Mouse (Mus musculus): ENCODE measurements around the gene Arhgap5. TPM values are rescaled to one million over a fixed set of nuclear protein-coding genes. Genes with fewer than 3 reads are reported as not detected.

Arhgap5 gene
- total RNA-seq, 1 experiment = 65.5 TPM

DNA sequence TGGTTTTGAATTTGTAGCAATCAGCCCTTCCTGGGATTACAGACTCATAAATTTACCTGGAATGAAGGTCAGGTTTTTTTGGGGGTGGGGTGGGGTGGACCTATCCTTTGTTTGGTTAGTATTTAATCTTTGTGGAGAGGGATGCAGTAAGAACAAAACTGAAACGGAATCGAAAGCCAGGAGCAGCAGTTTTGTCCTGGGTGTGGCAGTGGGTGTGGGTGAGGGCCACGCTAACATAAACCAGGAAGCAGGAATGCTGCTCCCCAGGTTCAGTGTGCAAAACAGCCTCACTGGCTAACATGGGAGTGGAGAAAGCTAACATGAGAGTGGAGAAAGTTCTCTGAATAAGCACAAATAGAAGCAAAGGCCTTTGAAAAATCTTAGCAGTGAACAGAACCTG, 6.6 kb upstream of the Arhgap5 start:
- no peaks in the 10 kb centered on the region for H3K9me3 ChIP-seq (ENCODE audit: control insufficient read depth, insufficient read depth, low read depth, low read length)
- H3K27ac ChIP-seq (ENCODE audit: insufficient read depth, low read depth, low read length, poor library complexity, severe bottlenecking) = no peak overlapping the region
- H3K36me3 ChIP-seq (ENCODE audit: control insufficient read depth, insufficient read depth, low read length, poor library complexity, severe bottlenecking) = no peaks in the 10 kb centered on the region
- H3K4me3 ChIP-seq (ENCODE audit: insufficient read depth in 1 of 2, low read depth in 1 of 2, low read length in 2 of 2, poor library complexity in 1 of 2, severe bottlenecking in 1 of 2) = no peak overlapping the region
- H3K9ac ChIP-seq (ENCODE audit: insufficient read depth, low read depth, low read length, poor library complexity, severe bottlenecking) = no peak overlapping the region
- no peak for DNase-seq (ENCODE audit: low read depth, low spot score)
- H3K4me1 ChIP-seq (ENCODE audit: control insufficient read depth in 2 of 2, insufficient read depth in 2 of 2, low read length in 2 of 2, poor library complexity in 1 of 2) = peaks cover 3 to 6% of the 10 kb centered on the region in 2 experiments; a peak in 1 of 4 replicates
- TF ChIP-seq CHD2 (IDR thresholded peaks at IDR 0.05; ENCODE audit: low read depth, low read length) (no peak), ZC3H11A (IDR thresholded peaks at IDR 0.05; ENCODE audit: borderline replicate concordance, low read depth, low read length) (no peak), HCFC1 (IDR thresholded peaks at IDR 0.05; ENCODE audit: borderline replicate concordance, insufficient read depth, low read length) (no peak), MAFK (IDR thresholded peaks at IDR 0.05; ENCODE audit: insufficient read depth, low read depth, low read length) (no peak), ZNF384 (IDR thresholded peaks at IDR 0.05; ENCODE audit: low read depth, low read length) (no peak)
- in situ Hi-C loops (cut with MboI; ENCODE audit: low sequenced_read_pairs in 2 of 2, unreplicated experiment in 2 of 2) = no loop called here

GRCm38 (mm10) chr12:52500915-52501833, 2.6 kb upstream of the Arhgap5 start:
- peak; percentile 33 for DNase-seq (ENCODE audit: low read depth, low spot score)

DNA sequence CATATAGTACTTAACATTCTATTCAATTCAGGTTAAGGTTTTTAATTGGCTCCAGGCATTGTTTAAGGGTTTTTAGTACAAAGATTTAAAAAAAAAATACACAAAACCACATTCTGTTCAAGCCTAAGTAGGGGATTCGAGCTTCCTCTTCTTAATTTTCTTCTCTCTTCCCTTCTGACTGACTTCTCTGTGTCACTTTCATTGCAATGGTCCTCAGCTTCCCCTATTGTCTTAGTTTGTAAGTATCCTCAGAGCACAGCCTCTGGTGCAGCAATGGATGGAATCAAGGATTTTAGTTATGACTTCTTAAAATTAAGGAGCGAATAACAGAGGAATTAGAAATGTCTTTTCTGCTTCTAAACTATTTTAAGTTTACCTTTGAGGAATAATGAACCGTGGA, 1.6 kb upstream of the Arhgap5 start:
- no peak overlapping the region for H3K9ac ChIP-seq (ENCODE audit: insufficient read depth, low read depth, low read length, poor library complexity, severe bottlenecking)
- no peak overlapping the region for H3K4me3 ChIP-seq (ENCODE audit: insufficient read depth in 1 of 2, low read depth in 1 of 2, low read length in 2 of 2, poor library complexity in 1 of 2, severe bottlenecking in 1 of 2)
- H3K36me3 ChIP-seq (ENCODE audit: control insufficient read depth, insufficient read depth, low read length, poor library complexity, severe bottlenecking) = no peaks in the 10 kb centered on the region
- TF ChIP-seq ZNF384 (IDR thresholded peaks at IDR 0.05; ENCODE audit: low read depth, low read length) (no peak), ZC3H11A (IDR thresholded peaks at IDR 0.05; ENCODE audit: borderline replicate concordance, low read depth, low read length) (no peak), HCFC1 (IDR thresholded peaks at IDR 0.05; ENCODE audit: borderline replicate concordance, insufficient read depth, low read length) (no peak), MAFK (IDR thresholded peaks at IDR 0.05; ENCODE audit: insufficient read depth, low read depth, low read length) (no peak), CHD2 (IDR thresholded peaks at IDR 0.05; ENCODE audit: low read depth, low read length) (no peak)
- DNase-seq (ENCODE audit: low read depth, low spot score) = no peak
- in situ Hi-C loops (cut with MboI; ENCODE audit: low sequenced_read_pairs in 2 of 2, unreplicated experiment in 2 of 2) = no loop called here
- no peaks in the 10 kb centered on the region for H3K9me3 ChIP-seq (ENCODE audit: control insufficient read depth, insufficient read depth, low read depth, low read length)
- H3K27ac ChIP-seq (ENCODE audit: insufficient read depth, low read depth, low read length, poor library complexity, severe bottlenecking) = no peak overlapping the region
- peaks cover 2 to 6% of the 10 kb centered on the region in 2 experiments; a peak in 2 of 4 replicates for H3K4me1 ChIP-seq (ENCODE audit: control insufficient read depth in 2 of 2, insufficient read depth in 2 of 2, low read length in 2 of 2, poor library complexity in 1 of 2)

More at GRCm38 (mm10) chr12:52500915-52501833, 2.6 kb upstream of the Arhgap5 start:
- in situ Hi-C loops (cut with MboI; ENCODE audit: low sequenced_read_pairs in 2 of 2, unreplicated experiment in 2 of 2) = no loop called here
- Histone ChIP-seq H3K9me3 (ENCODE audit: control insufficient read depth, insufficient read depth, low read depth, low read length) (no peaks in the 10 kb centered on the region), H3K4me3 (ENCODE audit: insufficient read depth in 1 of 2, low read depth in 1 of 2, low read length in 2 of 2, poor library complexity in 1 of 2, severe bottlenecking in 1 of 2) (no peak overlapping the region), H3K4me1 (ENCODE audit: control insufficient read depth in 2 of 2, insufficient read depth in 2 of 2, low read length in 2 of 2, poor library complexity in 1 of 2) (peaks cover 3 to 9% of the 10 kb centered on the region in 2 experiments; a peak in 2 of 4 replicates), H3K27ac (ENCODE audit: insufficient read depth, low read depth, low read length, poor library complexity, severe bottlenecking) (no peak overlapping the region), H3K9ac (ENCODE audit: insufficient read depth, low read depth, low read length, poor library complexity, severe bottlenecking) (no peak overlapping the region), H3K36me3 (ENCODE audit: control insufficient read depth, insufficient read depth, low read length, poor library complexity, severe bottlenecking) (no peaks in the 10 kb centered on the region)
- TF ChIP-seq ZNF384 (IDR thresholded peaks at IDR 0.05; ENCODE audit: low read depth, low read length) (no peak), ZC3H11A (IDR thresholded peaks at IDR 0.05; ENCODE audit: borderline replicate concordance, low read depth, low read length) (0 out of 2 replicates have a peak, but pooled peaks have one; percentile 25), CHD2 (IDR thresholded peaks at IDR 0.05; ENCODE audit: low read depth, low read length) (no peak), HCFC1 (IDR thresholded peaks at IDR 0.05; ENCODE audit: borderline replicate concordance, insufficient read depth, low read length) (no peak), MAFK (IDR thresholded peaks at IDR 0.05; ENCODE audit: insufficient read depth, low read depth, low read length) (no peak)

- H3K9ac ChIP-seq (ENCODE audit: insufficient read depth, low read depth, low read length, poor library complexity, severe bottlenecking) = peak overlapping the region; percentile 81
- in situ Hi-C loops (cut with MboI; ENCODE audit: low sequenced_read_pairs in 2 of 2, unreplicated experiment in 2 of 2) = no loop called here
- TF ChIP-seq ZC3H11A (IDR thresholded peaks at IDR 0.05; ENCODE audit: borderline replicate concordance, low read depth, low read length) (no peak), HCFC1 (IDR thresholded peaks at IDR 0.05; ENCODE audit: borderline replicate concordance, insufficient read depth, low read length) (no peak), CHD2 (IDR thresholded peaks at IDR 0.05; ENCODE audit: low read depth, low read length) (no peak), MAFK (IDR thresholded peaks at IDR 0.05; ENCODE audit: insufficient read depth, low read depth, low read length) (no peak), ZNF384 (IDR thresholded peaks at IDR 0.05; ENCODE audit: low read depth, low read length) (no peak)
Measured at GRCm38 (mm10) chr12:52503131-52503455, 679 bp upstream of the Arhgap5 start.

More at GRCm38 (mm10) chr12:52503131-52503455, 679 bp upstream of the Arhgap5 start:
- DNase-seq (ENCODE audit: low read depth, low spot score) = no peak
- peak overlapping the region; percentile 88 for H3K27ac ChIP-seq (ENCODE audit: insufficient read depth, low read depth, low read length, poor library complexity, severe bottlenecking)
- H3K4me1 ChIP-seq (ENCODE audit: control insufficient read depth in 2 of 2, insufficient read depth in 2 of 2, low read length in 2 of 2, poor library complexity in 1 of 2) = peaks cover 0 to 3% of the 10 kb centered on the region in 2 experiments; a peak in 1 of 4 replicates
- H3K9me3 ChIP-seq (ENCODE audit: control insufficient read depth, insufficient read depth, low read depth, low read length) = no peaks in the 10 kb centered on the region
- H3K36me3 ChIP-seq (ENCODE audit: control insufficient read depth, insufficient read depth, low read length, poor library complexity, severe bottlenecking) = no peaks in the 10 kb centered on the region
- H3K4me3 ChIP-seq (ENCODE audit: insufficient read depth in 1 of 2, low read depth in 1 of 2, low read length in 2 of 2, poor library complexity in 1 of 2, severe bottlenecking in 1 of 2) = peak overlapping the region; percentile 90 to 97

All from ES-E14 (cell line).